Mouse (Mus musculus) neural tube, embryonic 11.5 days (tissue): ENCODE results near the gene Efcab14. TPM values are rescaled to one million over a fixed set of nuclear protein-coding genes. Genes with fewer than 3 reads are reported as not detected.

Source experiments
- ATAC-seq: fragments of 200-750 bp; cut with Nextera tagmentation; 2 replicates; pipeline ENCODE4 v1.8.0; 2017; ENCODE audit warnings: moderate number of reproducible peaks, mild to moderate bottlenecking, moderate TSS enrichment, moderate library complexity; ENCODE audit not compliant: insufficient read depth, low FRiP score, low TSS enrichment
- DNase-seq: peaks from one replicate; pipeline ENCODE4 v3.0.0-alpha.2; 2015; ENCODE audit warnings: low spot score
- H3K27ac ChIP-seq: fragments of 300-500 bp; sonication (generic); 2 replicates; pipeline ENCODE4 v1.5.1; 2014; ENCODE audit warnings: low read depth, mild to moderate bottlenecking, low read length
- H3K27me3 ChIP-seq: fragments of 300-500 bp; sonication (generic); 2 replicates; pipeline ENCODE4 v1.6.1; 2014; ENCODE audit warnings: mild to moderate bottlenecking, low read length, mixed read lengths; ENCODE audit not compliant: control insufficient read depth, insufficient read depth
- H3K36me3 ChIP-seq: fragments of 300-500 bp; sonication (generic); 2 replicates; pipeline ENCODE4 v1.6.1; 2014; ENCODE audit warnings: mild to moderate bottlenecking, low read length, moderate library complexity, mixed read lengths; ENCODE audit not compliant: control insufficient read depth, insufficient read depth
- H3K4me1 ChIP-seq: fragments of 300-500 bp; sonication (generic); 2 replicates; pipeline ENCODE4 v1.6.1; 2014; ENCODE audit warnings: low read length, mixed read lengths; ENCODE audit not compliant: control insufficient read depth, insufficient read depth
- H3K4me2 ChIP-seq: fragments of 300-500 bp; sonication (generic); 2 replicates; pipeline ENCODE4 v1.6.1; 2014; ENCODE audit warnings: low read depth, mild to moderate bottlenecking, moderate library complexity
- H3K4me3 ChIP-seq: fragments of 300-500 bp; sonication (generic); 2 replicates; pipeline ENCODE4 v1.5.1; 2014; ENCODE audit warnings: low read depth, low read length
- H3K9ac ChIP-seq: fragments of 300-500 bp; sonication (generic); 2 replicates; pipeline ENCODE4 v1.6.1; 2014; ENCODE audit warnings: mild to moderate bottlenecking, low read length
- H3K9me3 ChIP-seq: fragments of 300-500 bp; sonication (generic); 2 replicates; pipeline ENCODE4 v1.6.1; 2016; ENCODE audit warnings: low read length; ENCODE audit not compliant: control insufficient read depth
- WGBS: fragments of 180-500 bp; shearing (Covaris S2); extraction: QIAGEN DNeasy Blood & Tissue Kit; methylation state at CpG from one replicate; pipeline ENCODE4 v1.1.7; 2014; 5-methylcytosine and 5-hydroxymethylcytosine counted together
- polyA plus RNA-seq: library from polyadenylated mRNA; unstranded; fragments of >200 nt; fragmentation: Nextera tagmentation; extraction: Ambion mirVana; gene quantifications from 2 replicates; pipeline ENCODE4 v1.2.1, GENCODE M21; 2014

Gene Efcab14
- polyA plus RNA-seq, 1 experiment from 2014 or later: 44.7 TPM

DNA sequence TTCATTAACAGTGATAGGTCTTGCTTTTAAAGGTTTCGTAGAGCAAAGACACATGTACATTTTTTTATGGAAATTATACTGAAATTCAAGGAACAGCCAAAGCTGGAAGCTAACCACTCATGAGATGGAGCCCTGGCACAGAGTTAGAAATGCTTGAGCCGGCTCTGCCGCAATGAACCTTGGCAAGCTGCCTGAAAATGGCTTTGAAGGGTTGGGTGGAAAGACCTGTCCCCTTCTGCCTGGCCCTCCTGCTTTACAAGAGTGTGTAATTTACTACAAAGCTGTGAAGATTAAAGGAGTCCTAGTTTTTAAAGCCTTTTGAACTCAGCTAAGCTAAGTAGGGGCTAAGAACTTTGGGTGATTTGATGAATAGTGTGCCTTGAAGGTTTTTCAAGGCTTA lies 23.7 kb downstream of the Efcab14 start:
- Histone ChIP-seq H3K4me2 (no peak overlapping the region), H3K27me3 (no peaks in the 10 kb centered on the region), H3K36me3 (no peaks in the 10 kb centered on the region), H3K9me3 (no peaks in the 10 kb centered on the region), H3K9ac (no peak overlapping the region), H3K4me1 (no peaks in the 10 kb centered on the region), H3K4me3 (no peak overlapping the region), H3K27ac (no peak overlapping the region)
- DNase-seq (no peak), ATAC-seq (no peak)
- WGBS: 47% methylated on average over 3 of the region's 3 CpGs

DNA sequence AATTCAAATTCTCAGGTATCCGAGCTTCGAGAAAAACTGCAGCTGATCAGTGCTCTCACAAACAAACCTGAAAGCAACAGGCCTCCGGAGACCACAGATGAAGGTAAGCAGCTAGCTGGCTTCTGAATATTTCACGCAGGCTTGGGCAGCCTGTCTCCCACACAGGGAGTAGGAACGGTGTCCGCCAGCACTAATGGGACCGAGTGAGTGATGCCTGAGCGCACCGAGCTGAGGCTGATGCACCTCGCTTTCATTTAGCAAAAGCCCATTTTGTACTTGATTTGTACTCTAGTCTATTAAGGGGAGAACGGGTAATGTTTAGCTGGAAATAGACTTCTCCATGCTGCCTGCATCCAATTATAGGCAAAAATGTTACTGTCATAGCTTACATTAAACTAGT lies 27.0 kb downstream of the Efcab14 start:
- no peak overlapping the region for H3K4me3 ChIP-seq
- WGBS: 89% methylated on average over 11 of the region's 11 CpGs
- no peak overlapping the region for H3K27ac ChIP-seq
- H3K36me3 ChIP-seq: no peaks in the 10 kb centered on the region
- H3K4me2 ChIP-seq: no peak overlapping the region
- H3K4me1 ChIP-seq: 0 out of 2 replicates have a peak, but pooled peaks cover 8% of the 10 kb centered on the region
- no peak overlapping the region for H3K9ac ChIP-seq
- no peak for DNase-seq
- no peaks in the 10 kb centered on the region for H3K9me3 ChIP-seq
- no peak for ATAC-seq
- no peaks in the 10 kb centered on the region for H3K27me3 ChIP-seq

GRCm38 (mm10) chr4:115767647-115768467 lies 30.3 kb downstream of the Efcab14 start:
- Histone ChIP-seq H3K4me2 (no peak overlapping the region), H3K4me3 (no peak overlapping the region), H3K27ac (no peak overlapping the region; the same call in 1 of the 2 replicates), H3K36me3 (no peaks in the 10 kb centered on the region), H3K4me1 (0 out of 2 replicates have a peak, but pooled peaks cover 8% of the 10 kb centered on the region), H3K9me3 (no peaks in the 10 kb centered on the region), H3K9ac (no peak overlapping the region), H3K27me3 (no peaks in the 10 kb centered on the region)
- DNase-seq (peak; percentile 21), ATAC-seq (peak; percentile 63; the same call in 1 of the 2 replicates)
- WGBS: 31% methylated on average over 11 of the region's 11 CpGs

DNA sequence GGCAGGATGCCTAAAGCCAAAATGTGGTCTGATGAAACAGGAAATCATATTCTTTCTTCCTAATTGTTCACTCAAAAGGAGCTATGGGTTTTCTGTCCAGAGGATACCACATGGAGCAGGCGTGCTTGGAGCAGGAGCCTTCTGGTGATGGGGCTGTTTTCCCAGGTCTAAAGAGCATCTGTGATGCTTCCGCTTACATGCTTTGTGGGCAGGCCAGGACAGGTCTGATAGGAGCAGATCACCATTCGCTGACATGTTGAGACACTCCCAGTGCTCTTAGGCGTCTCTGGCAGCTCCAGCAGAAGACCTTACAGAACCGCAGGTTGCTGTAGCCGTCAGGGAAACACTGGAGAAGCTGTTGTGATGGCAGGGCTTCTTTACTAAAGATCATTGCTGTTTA lies 37.5 kb downstream of the Efcab14 start:
- ATAC-seq: no peak
- Histone ChIP-seq H3K9me3 (no peaks in the 10 kb centered on the region), H3K4me2 (no peak overlapping the region), H3K4me1 (no peaks in the 10 kb centered on the region), H3K27ac (no peak overlapping the region), H3K36me3 (no peaks in the 10 kb centered on the region; the same call in 1 of the 2 replicates), H3K27me3 (no peaks in the 10 kb centered on the region), H3K4me3 (no peak overlapping the region), H3K9ac (no peak overlapping the region)
- no peak for DNase-seq
- 86% methylated on average over 6 of the region's 6 CpGs for WGBS

- 97% methylated on average over 2 of the region's 2 CpGs for WGBS
- no peak for DNase-seq
- Histone ChIP-seq H3K27ac (no peak overlapping the region), H3K27me3 (no peaks in the 10 kb centered on the region), H3K4me2 (no peak overlapping the region), H3K4me3 (no peak overlapping the region), H3K36me3 (no peaks in the 10 kb centered on the region; the same call in 1 of the 2 replicates), H3K4me1 (no peaks in the 10 kb centered on the region), H3K9me3 (no peaks in the 10 kb centered on the region), H3K9ac (no peak overlapping the region)
- no peak for ATAC-seq
Observed at GRCm38 (mm10) chr4:115777627-115778026, 40.1 kb downstream of the Efcab14 start.

DNA sequence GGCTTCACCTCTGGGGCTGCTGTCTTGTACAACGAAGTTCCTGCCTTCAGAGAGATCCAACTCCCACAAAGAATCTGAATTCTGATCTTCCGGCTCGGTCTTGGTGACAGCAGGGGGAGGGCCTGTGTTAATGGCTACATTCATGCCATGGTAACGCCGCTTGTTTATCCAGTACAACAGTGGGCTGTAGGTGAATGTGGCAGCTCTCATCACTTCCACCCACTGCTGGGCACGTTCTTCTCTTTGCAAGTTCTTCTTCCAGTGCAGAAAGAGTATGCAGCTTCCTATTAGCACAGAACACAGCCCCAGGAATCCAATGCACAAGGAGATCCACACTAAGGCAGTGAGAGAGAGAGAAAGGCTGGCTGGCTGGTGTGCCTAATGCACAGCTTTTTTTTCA lies 42.7 kb downstream of the Efcab14 start:
- Histone ChIP-seq H3K4me2 (no peak overlapping the region), H3K4me1 (peaks cover under 1% of the 10 kb centered on the region; the same call in 1 of the 2 replicates), H3K9ac (no peak overlapping the region), H3K27me3 (no peaks in the 10 kb centered on the region), H3K36me3 (no peaks in the 10 kb centered on the region; the same call in 1 of the 2 replicates), H3K27ac (no peak overlapping the region), H3K9me3 (no peaks in the 10 kb centered on the region), H3K4me3 (no peak overlapping the region)
- ATAC-seq (no peak), DNase-seq (no peak)
- WGBS: 48% methylated on average over 6 of the region's 6 CpGs

DNA sequence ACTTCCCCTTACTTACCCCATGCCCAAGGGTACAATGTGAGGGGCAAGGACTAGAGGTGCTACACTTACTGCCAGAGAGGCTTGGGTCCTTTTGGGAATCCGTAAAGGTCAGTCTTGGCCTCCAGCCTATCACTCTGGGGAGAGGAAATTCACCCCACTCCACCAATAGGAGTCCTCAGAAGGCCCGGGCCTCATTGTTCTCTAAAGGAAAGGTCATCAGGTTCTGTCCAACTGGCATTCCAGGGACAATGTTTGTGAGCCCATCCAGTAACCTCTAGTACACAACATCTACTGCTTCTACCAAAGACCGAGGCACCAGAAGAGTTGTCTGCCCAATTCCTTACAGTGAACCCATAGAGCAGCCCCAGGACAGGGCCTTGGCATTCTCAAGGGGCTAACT lies 43.4 kb downstream of the Efcab14 start, which contains the start of gene Tex38:
Gene Tex38 (minus strand): TSS at position 101 of the 400 bp plus-strand sequence.
- Histone ChIP-seq H3K27me3 (no peaks in the 10 kb centered on the region), H3K27ac (no peak within 1 kb of the TSS)

DNA sequence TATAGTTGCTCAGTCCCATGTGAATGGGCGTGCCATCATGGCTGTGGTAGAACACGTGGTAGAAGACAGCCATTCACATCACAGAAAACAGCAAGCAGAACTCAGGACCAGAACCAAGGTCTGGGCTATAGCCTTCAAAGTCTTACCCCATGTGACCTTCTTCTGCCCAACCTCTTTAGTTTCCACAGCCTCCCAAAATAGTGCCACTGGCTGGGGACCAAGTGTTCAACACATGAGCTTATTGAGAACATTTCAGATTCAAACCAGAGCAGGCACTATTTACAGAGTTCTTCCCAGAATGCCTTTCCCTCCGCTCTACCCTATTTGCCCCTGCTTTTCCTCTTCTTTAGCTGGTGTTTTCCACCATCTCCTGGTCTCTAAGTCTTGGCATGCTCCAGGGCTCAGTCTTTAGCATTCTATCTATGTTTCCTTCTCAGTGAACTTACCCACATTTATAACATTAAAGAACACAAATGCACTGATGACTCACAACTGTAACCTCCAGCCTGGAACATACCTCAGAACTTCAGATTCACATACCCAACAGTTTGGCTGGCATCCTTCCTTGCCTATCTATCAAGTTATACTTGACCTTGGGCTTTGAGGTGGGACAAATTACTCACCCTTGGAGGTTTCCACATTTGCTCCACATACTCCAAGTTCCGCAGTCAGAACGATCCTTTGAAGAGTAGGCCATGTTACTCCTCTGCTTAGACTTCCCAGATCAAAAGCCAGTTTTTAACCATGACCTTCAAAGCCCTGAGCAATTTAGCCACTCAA lies 44.7 kb downstream of the Efcab14 start:
- WGBS: 87% methylated on average over 5 of the region's 5 CpGs
- Histone ChIP-seq H3K27ac (no peak overlapping the region), H3K9ac (no peak overlapping the region), H3K27me3 (no peaks in the 10 kb centered on the region), H3K36me3 (no peaks in the 10 kb centered on the region), H3K4me3 (no peak overlapping the region), H3K9me3 (no peaks in the 10 kb centered on the region), H3K4me2 (no peak overlapping the region), H3K4me1 (peaks cover 6% of the 10 kb centered on the region; the same call in 1 of the 2 replicates)
- no peak for ATAC-seq
- no peak for DNase-seq

More for the DNA sequence above, 43.4 kb downstream of the Efcab14 start, which contains the start of gene Tex38:
- DNase-seq (no peak), ATAC-seq (no peak)
- Histone ChIP-seq H3K9ac (no peak within 1 kb of the TSS), H3K4me2 (no peak within 1 kb of the TSS), H3K36me3 (no peaks in the 10 kb centered on the region; the same call in 1 of the 2 replicates), H3K9me3 (no peaks in the 10 kb centered on the region), H3K4me1 (peaks cover 6% of the 10 kb centered on the region; the same call in 1 of the 2 replicates), H3K4me3 (no peak within 1 kb of the TSS)
- WGBS: 78% methylated on average over 3 of the region's 3 CpGs
